Mouse (Mus musculus) brain, embryonic 14.5 days (tissue): ENCODE results near the gene Zbtb11.

Source experiments
- CTCF ChIP-seq: fragments of 200-500 bp; IDR thresholded peaks from 2 replicates; pipeline ENCODE4 v1.5.1; 2012; ENCODE audit warnings: inconsistent platforms, mild to moderate bottlenecking, moderate library complexity, borderline replicate concordance; ENCODE audit not compliant: insufficient read depth, insufficient read length; ENCODE audit errors: extremely low read depth
- POLR2A ChIP-seq: fragments of 200-500 bp; IDR thresholded peaks from 2 replicates; pipeline ENCODE4 v1.6.1; 2012; ENCODE audit warnings: mild to moderate bottlenecking, inconsistent platforms, borderline replicate concordance; ENCODE audit not compliant: poor library complexity, insufficient read depth, insufficient read length, severe bottlenecking; ENCODE audit errors: extremely low read depth

DNA sequence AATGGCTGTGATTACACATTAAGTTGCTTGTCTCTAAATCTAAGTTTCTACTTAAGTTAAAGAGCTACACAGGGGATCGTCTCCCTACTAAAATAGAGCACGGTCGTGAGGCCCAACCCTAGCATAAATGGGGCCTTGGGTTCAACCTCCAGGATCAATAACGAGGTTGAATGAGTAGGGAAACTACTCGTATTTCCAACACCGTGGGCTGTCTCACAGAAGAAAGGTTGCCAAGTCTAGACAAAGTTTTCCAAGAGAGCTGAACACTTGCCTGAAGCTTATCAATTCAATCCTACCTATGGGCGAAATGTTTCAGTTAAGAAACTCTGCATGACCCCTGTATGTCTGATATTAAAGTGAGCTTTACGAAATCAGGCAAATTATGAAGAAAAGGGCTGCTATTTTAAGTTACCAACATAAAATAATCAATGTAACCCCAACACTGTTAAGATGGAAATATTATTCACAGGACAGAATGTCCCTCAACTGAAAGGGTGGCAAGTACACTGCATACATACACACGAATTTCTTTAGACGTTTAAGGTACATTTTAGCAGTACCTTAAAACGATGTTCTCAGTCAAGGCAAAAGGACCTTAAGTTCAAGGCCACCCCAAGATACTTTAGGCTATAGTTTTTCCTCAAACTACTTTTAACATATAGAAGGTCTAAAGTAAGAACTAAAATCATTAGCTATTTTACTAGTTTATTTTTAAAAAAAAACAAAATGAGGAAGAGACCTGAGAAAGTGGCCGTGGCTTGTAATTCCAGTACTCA, 54.4 kb downstream of the Zbtb11 start:
- TF ChIP-seq CTCF: no peak
- no peak for TF ChIP-seq POLR2A
